Mouse (Mus musculus): Measurements from ENCODE around the gene Nfatc2. TPM values are rescaled to one million over a fixed set of nuclear protein-coding genes. Genes with fewer than 3 reads are reported as not detected.

Nfatc2 gene
- polyA plus RNA-seq (2011; ENCODE audit: insufficient read depth, insufficient read length, low replicate concordance, missing spikeins): 1.5 and 1.6 TPM in 2 replicates

DNA sequence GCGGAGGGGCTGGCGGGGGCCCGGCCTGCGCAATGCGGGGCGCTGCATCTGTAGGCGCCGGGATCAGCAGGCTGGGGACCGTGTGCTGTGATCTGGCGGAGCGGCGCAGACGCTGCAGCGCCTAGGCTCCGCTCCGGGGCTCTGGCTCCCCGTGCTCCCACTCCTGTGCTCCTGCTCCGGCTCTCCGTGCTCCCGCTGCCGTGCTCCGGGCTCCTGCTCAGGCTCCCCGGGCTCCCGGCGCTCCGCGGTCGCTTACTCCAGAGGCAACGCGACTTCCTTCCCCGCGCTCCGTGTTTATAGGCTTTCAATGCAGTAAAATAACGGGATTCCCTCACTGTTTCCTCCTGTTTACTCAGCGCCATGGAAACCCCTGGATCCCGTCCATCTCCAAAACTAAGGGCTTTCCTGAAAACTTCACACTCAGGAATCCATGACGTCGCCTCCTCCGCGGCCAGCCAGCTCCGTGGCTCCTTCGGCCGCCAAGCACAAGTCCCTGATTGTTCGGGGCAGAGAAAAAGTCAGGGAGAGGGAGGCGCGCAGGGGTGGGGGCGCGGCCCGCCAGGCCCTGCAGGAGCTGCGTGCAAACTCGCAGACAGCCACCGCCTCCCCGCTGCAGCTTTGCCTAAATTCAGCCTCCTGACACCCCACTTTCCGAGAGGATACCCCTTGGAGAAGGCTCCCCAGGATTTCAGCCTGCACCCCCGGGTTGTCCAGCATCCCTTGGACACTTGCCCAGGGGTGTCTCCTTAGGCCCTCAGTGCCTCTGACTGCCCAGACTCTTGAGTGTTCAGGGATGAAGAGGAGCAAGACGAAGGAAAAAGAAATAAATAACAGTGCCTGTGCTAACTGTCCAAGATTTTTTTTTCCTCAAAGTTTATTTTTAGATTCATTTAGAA is at the start of gene Nfatc2:
TSS of gene Nfatc2 (minus strand) at position 167 of the 896 bp plus-strand sequence.
- no peak for TF ChIP-seq POLR2A (IDR thresholded peaks at IDR 0.05; ENCODE audit: borderline replicate concordance, control insufficient read depth, low read depth, low read length)
- TF ChIP-seq CTCF (IDR thresholded peaks at IDR 0.05; ENCODE audit: control insufficient read depth, insufficient read depth, low read length): no peak
- no peaks in the 10 kb centered on the region for H3K4me1 ChIP-seq (ENCODE audit: control insufficient read depth, insufficient read depth, low read length)
- no peak within 1 kb of the TSS for H3K4me3 ChIP-seq (replicated peaks; ENCODE audit: control insufficient read depth, low read depth, low read length)
- 11% methylated on average over 56 of the region's 56 CpGs for WGBS
- H3K27ac ChIP-seq (ENCODE audit: control insufficient read depth, insufficient read depth, low read depth, low read length, poor library complexity): no peak within 1 kb of the TSS

DNA sequence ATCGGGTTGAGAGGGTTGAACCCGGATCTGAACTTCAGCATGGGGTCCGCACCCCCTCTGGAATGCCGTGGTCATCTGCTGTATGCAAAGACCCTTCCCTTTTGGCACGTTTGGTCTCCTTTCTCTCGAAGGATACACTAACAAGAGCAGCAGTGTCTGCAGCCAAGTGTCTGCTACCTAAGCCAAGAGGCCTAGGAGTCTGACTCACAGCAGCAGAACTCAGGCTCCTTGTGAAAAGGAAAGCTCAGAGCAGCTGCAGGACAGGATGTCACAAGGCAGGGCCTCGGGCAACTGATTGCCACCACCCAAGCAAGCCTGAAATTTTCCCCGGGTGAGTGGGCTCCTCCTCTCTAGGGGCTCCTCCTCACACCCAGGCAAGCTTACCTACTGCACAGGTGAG is 46.7 kb upstream of the Nfatc2 start:
- TF ChIP-seq POLR2A (IDR thresholded peaks at IDR 0.05; ENCODE audit: borderline replicate concordance, control insufficient read depth, low read depth, low read length) (no peak), CTCF (IDR thresholded peaks at IDR 0.05; ENCODE audit: control insufficient read depth, insufficient read depth, low read length) (no peak)
- WGBS: 72% methylated on average over 8 of the region's 8 CpGs
- Histone ChIP-seq H3K4me1 (ENCODE audit: control insufficient read depth, insufficient read depth, low read length) (no peaks in the 10 kb centered on the region), H3K4me3 (replicated peaks; ENCODE audit: control insufficient read depth, low read depth, low read length) (no peak overlapping the region), H3K27ac (ENCODE audit: control insufficient read depth, insufficient read depth, low read depth, low read length, poor library complexity) (no peak overlapping the region)

DNA sequence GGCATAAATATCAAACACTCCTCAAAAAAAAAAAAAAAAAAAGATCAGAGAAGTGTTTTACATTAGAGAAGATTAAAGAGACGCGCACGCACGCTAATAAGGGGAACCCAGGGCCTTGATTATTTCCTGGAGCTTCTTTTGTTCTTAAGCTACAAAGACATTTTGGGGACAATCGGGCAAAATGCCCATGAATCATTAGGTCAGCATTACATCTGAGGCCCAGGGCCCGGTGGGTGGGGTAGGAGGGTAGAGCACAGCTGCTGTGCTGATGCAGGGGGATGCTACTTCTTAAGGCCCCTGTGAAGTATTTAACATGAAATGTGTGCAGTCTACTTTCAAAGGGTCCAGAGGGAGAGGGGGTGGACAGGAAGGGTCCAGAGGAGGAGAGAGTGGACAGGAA is 43.4 kb upstream of the Nfatc2 start:
- 83% methylated on average over 6 of the region's 6 CpGs for WGBS
- TF ChIP-seq CTCF (IDR thresholded peaks at IDR 0.05; ENCODE audit: control insufficient read depth, insufficient read depth, low read length) (no peak), POLR2A (IDR thresholded peaks at IDR 0.05; ENCODE audit: borderline replicate concordance, control insufficient read depth, low read depth, low read length) (no peak)
- no peak overlapping the region for H3K27ac ChIP-seq (ENCODE audit: control insufficient read depth, insufficient read depth, low read depth, low read length, poor library complexity)
- H3K4me1 ChIP-seq (ENCODE audit: control insufficient read depth, insufficient read depth, low read length): no peaks in the 10 kb centered on the region
- no peak overlapping the region for H3K4me3 ChIP-seq (replicated peaks; ENCODE audit: control insufficient read depth, low read depth, low read length)

DNA sequence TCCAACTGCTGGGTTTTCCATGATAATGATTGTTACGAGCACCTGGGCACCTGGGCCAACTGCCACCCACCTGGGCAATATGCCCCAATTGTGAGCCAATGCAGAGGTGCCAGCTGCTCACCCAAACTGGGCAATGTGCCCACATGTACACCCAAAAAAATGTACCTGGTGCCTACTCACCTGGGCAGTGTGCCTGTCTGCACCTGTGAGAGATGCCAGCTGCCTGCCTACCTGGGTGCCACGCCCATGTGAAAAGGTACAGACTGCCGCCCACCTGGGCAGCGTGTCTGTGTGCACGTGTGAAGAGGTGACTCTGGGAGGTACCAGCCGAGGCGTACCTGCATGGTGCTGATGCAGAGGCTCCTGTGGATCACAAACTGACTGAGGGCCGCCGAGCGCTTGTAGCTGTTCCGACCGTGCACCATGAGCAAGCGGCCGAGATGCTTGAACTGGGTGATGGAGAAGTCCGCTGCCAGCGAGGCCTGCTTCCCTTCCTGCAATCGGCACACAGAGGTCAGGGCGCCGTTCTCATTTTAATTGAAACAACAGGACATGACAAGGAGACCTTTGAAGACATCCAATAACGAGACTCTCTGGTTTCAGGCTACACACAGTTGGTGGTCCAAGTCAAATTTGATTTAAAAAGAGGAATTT is 42.2 kb upstream of the Nfatc2 start:
- TF ChIP-seq POLR2A (IDR thresholded peaks at IDR 0.05; ENCODE audit: borderline replicate concordance, control insufficient read depth, low read depth, low read length): no peak
- TF ChIP-seq CTCF (IDR thresholded peaks at IDR 0.05; ENCODE audit: control insufficient read depth, insufficient read depth, low read length): no peak
- Histone ChIP-seq H3K27ac (ENCODE audit: control insufficient read depth, insufficient read depth, low read depth, low read length, poor library complexity) (no peak overlapping the region), H3K4me3 (replicated peaks; ENCODE audit: control insufficient read depth, low read depth, low read length) (no peak overlapping the region), H3K4me1 (ENCODE audit: control insufficient read depth, insufficient read depth, low read length) (no peaks in the 10 kb centered on the region)
- 90% methylated on average over 20 of the region's 20 CpGs for WGBS

DNA sequence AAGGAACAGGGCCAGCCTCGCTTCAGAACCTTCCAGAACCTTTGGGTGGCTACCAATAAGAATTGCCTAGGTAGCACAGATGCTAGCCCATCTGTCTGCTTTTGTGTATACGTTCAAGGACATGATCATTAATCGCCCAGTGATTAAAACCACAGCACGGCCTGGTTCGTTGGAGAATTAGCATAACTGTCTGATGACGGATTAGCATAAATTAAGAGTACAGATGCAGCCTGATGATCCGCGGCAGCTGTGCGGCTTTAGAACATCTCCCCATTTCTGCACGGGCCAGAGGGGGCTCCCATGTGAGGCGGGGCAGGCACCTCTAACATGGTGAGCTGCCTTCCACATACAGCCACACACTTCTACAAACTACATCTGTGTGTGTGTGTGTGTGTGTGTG is 40.7 kb upstream of the Nfatc2 start:
- WGBS: 85% methylated on average over 11 of the region's 11 CpGs
- no peak overlapping the region for H3K27ac ChIP-seq (ENCODE audit: control insufficient read depth, insufficient read depth, low read depth, low read length, poor library complexity)
- H3K4me1 ChIP-seq (ENCODE audit: control insufficient read depth, insufficient read depth, low read length): no peaks in the 10 kb centered on the region
- H3K4me3 ChIP-seq (replicated peaks; ENCODE audit: control insufficient read depth, low read depth, low read length): no peak overlapping the region
- TF ChIP-seq POLR2A (IDR thresholded peaks at IDR 0.05; ENCODE audit: borderline replicate concordance, control insufficient read depth, low read depth, low read length) (no peak), CTCF (IDR thresholded peaks at IDR 0.05; ENCODE audit: control insufficient read depth, insufficient read depth, low read length) (no peak)

DNA sequence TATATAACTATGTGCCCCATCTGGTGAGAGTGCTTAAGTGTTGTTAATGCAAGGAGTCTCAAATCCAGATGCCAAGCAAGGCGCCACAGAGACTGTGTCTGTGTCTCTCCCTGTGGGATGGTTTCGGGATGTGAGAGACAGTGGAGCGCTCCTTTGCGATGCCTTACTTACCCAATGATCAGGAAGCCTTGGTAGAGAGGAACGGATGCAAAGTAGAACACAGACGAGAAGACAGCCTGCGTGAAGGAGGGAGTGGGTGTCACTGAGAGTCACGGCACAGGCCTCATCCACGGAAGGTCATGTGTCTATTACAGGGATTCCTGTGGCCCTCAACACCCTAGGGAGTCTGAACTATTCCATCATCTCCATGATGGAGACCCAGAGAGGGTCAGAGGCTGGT is 39.0 kb upstream of the Nfatc2 start:
- Histone ChIP-seq H3K4me3 (replicated peaks; ENCODE audit: control insufficient read depth, low read depth, low read length) (no peak overlapping the region), H3K27ac (ENCODE audit: control insufficient read depth, insufficient read depth, low read depth, low read length, poor library complexity) (no peak overlapping the region), H3K4me1 (ENCODE audit: control insufficient read depth, insufficient read depth, low read length) (no peaks in the 10 kb centered on the region)
- 82% methylated on average over 9 of the region's 9 CpGs for WGBS
- no peak for TF ChIP-seq CTCF (IDR thresholded peaks at IDR 0.05; ENCODE audit: control insufficient read depth, insufficient read depth, low read length)
- no peak for TF ChIP-seq POLR2A (IDR thresholded peaks at IDR 0.05; ENCODE audit: borderline replicate concordance, control insufficient read depth, low read depth, low read length)

DNA sequence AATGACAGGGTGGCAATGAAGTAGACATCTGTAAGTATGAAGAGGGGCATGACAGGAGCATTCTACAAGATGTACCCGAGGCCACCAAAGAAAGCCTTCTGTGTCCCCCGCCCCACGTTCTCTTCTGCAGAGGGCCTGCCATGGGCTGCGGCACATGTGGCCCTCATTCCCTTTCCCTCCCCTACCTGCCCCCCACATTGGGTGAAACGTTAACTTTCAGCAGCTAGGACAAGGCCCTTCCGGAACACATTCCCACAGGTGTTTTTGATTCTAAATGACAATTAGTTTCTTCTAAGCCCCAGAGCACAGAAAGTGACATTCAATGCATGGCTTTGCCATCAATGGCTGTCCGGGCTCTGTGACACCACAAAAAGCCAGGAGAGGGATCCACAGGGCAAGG is 33.4 kb upstream of the Nfatc2 start:
- no peaks in the 10 kb centered on the region for H3K4me1 ChIP-seq (ENCODE audit: control insufficient read depth, insufficient read depth, low read length)
- no peak for TF ChIP-seq CTCF (IDR thresholded peaks at IDR 0.05; ENCODE audit: control insufficient read depth, insufficient read depth, low read length)
- no peak for TF ChIP-seq POLR2A (IDR thresholded peaks at IDR 0.05; ENCODE audit: borderline replicate concordance, control insufficient read depth, low read depth, low read length)
- H3K27ac ChIP-seq (ENCODE audit: control insufficient read depth, insufficient read depth, low read depth, low read length, poor library complexity): no peak overlapping the region
- WGBS: 87% methylated on average over 7 of the region's 7 CpGs
- H3K4me3 ChIP-seq (replicated peaks; ENCODE audit: control insufficient read depth, low read depth, low read length): no peak overlapping the region

DNA sequence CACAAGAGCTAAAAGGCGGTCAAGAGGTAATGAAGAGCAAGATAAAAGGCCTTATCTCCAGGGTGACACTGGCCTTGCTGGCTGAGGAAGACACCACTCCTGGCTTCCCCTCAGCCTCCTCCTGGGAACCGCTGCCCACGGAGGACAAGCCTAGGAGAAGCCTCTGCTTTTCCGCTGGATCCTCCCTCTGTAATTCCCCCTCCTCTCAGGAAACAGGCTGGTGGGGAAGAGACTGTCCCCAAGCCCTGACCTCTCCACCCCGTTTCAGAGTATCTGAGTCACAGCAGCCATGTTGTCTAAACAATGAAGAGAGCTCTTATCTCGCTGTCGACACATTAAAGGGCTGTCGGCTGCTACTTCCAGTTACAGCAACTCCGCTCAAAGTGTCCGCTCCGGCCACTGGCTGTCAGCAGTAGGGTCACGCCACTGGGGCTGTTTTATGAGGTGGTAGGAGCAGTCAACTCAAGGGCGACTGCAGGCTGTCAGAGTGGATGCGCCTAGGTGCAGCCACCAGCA is 31.9 kb upstream of the Nfatc2 start:
- TF ChIP-seq CTCF (IDR thresholded peaks at IDR 0.05; ENCODE audit: control insufficient read depth, insufficient read depth, low read length): no peak
- no peak for TF ChIP-seq POLR2A (IDR thresholded peaks at IDR 0.05; ENCODE audit: borderline replicate concordance, control insufficient read depth, low read depth, low read length)
- no peak overlapping the region for H3K27ac ChIP-seq (ENCODE audit: control insufficient read depth, insufficient read depth, low read depth, low read length, poor library complexity)
- WGBS: 74% methylated on average over 14 of the region's 14 CpGs
- H3K4me3 ChIP-seq (replicated peaks; ENCODE audit: control insufficient read depth, low read depth, low read length): no peak overlapping the region
- H3K4me1 ChIP-seq (ENCODE audit: control insufficient read depth, insufficient read depth, low read length): no peaks in the 10 kb centered on the region

Measured in bone marrow, adult 2 months (tissue).